Mouse (Mus musculus): ENCODE measurements around the gene Snrpe. TPM values are rescaled to one million over a fixed set of nuclear protein-coding genes. Genes with fewer than 3 reads are reported as not detected.

The Snrpe gene
- total RNA-seq (2021): 10 to 100 TPM; 69.7 to 75.6 TPM

DNA sequence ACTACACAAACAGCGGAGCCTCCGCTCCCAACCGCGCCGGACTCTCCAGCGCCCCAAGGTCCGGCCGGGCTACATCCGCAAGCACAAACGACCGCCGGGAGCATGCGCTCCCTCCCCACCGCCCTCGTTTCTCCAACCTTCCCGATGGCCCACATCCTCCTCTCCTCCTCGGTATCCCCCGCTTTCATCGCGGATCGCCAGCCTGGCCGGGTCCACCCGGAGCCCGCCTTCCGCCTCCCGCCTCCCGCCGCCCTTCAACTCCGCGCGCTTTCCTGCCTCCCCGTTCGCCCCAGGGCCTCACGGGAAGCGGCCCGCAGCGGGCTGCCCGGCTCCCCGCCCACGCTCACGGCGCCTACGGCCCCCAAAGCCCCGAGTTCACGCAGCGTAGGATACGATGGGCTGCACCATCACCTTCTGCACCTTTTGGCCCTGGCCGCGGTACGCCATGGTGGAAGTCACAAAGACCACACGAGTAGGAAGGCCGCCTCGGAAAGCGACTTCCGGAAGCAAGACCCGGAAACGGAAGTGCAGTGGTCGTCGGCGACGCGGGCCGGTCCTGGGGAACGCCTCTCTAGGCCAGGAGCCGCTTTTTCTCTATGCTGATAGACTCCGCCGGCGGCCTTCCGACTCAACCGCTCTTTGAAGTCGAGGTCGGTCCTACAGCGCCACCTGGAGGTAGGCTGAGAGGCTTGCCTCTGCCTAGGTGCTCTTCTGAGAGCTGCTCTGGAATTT, at the start of gene Snrpe:
Gene Snrpe (minus strand): TSS at position 521 of the 732 bp plus-strand sequence.
- intact Hi-C loops (cut with DNase I): loop anchor here (1.0 to 10.0 kb wide), 6 partner anchors 51 to 565 kb away; partner anchors contain the start of genes Gm38394, Pik3c2b and Zbed6
- DNase-seq (ENCODE audit: low spot score): peak; percentile 87

DNA sequence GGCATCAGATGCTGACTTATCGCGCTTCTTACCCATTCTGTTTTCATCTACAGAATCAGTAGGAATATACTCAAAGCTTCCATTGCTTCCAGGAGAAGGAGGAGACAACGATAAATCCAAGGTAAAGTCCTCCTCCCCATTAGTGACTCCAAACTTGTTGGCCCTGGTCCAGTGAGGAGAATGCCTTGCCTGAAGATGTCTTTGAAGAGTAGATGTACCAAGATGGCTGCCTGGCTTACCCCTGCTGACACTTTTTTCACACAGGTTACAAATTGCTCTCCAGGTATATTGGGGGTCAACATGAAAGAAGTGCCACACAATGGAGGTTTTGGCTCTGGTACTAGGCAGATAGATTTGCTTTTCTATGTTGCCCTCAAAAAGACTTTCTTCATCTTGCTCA, 48.8 kb upstream of the Snrpe start:
- intact Hi-C loops (cut with DNase I): no loop called here
- no peak for DNase-seq (ENCODE audit: low spot score)

DNA sequence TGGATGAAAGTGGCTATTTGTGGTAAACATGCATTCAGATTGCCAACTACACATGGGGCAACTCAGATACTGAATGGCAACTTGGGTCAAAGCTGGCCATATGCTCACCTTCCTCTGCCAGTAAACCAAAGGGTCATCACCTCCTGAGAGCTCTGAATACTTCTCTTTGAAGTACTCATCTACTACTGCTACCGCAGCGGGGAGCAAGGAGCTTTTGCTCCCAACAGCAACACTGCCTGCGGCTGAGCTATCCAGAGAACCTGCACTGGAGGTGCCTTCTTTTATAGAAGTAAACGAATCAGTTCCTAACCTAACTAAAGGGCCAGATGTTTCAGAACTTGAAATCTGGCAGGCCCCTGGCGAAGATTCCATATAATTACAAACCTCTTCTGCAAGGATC, 46.7 kb upstream of the Snrpe start:
- no peak for DNase-seq (ENCODE audit: low spot score)
- intact Hi-C loops (cut with DNase I): no loop called here

DNA sequence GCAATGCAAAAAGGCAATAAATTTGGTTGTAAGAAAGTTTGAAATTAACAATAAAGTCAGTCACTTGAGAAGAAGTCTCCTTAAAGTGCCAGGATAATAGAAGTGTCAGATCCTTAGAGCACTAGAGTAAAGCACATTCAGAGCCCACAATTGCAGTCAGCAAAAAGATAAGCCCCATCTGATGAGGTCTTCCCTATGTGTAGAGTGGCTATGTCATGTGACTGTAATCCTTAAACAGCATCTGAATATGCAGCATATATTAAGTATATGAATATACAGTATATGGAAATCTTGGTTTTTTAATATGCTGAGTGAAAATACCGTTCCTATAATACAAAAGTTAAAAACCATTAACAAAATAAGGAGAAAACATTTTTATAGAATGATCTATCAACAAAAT, 42.9 kb upstream of the Snrpe start:
- no peak for DNase-seq (ENCODE audit: low spot score)
- intact Hi-C loops (cut with DNase I): no loop called here

DNA sequence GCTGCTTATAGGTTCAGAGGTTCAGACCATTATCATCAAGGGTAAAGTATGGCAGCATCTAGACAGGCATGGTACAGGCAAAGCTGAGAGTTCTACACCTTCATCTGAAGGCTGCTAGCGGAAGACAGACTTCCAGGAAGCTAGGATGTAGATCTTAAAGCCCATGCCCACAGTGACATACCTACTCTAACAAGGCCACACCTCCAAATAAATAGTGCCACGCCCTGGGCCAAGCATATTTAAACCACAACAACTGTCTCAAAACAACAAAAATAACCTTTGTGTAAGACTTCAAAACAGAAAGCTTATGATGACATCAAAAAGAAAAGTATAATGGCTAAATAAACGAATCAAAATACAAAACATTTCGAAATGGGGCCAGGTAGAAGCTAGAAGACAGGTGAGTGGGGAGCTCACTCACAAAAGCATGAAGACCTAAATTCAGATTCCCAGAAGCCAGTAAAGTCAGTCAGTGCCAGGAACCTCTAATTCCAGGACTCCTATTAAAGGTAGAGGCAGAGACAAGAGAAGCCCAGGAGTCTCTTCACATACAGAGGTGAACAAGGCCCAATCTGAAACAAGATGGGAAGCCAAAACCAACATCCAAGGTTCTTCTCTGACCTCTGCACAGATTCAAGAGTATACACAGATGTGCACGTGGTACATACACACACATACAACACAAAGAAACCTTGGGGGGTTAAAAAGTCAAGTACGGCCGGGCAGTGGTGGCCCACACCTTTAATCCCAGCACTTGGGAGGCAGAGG, 40.4 kb upstream of the Snrpe start:
- no peak for DNase-seq (ENCODE audit: low spot score)
- intact Hi-C loops (cut with DNase I): no loop called here

DNA sequence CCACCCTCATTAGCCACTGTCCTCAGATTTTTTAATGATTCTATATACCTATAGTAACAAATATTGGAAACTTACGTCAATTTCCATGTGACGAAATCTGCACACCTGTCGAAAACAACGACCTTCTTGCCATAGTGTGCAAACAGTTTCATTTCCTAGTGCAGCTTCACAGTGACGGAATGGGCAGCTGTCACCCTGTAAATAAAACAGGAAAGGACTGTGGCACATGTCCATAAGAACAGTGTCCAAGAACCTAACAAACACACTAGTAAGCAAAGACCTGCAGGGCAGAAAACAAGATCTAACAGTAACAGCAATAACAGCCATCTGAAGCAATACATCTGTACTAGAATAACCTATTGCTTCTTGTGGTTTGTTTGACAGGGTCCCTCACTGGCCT, 35.6 kb upstream of the Snrpe start:
- DNase-seq (ENCODE audit: low spot score): no peak
- intact Hi-C loops (cut with DNase I): no loop called here

DNA sequence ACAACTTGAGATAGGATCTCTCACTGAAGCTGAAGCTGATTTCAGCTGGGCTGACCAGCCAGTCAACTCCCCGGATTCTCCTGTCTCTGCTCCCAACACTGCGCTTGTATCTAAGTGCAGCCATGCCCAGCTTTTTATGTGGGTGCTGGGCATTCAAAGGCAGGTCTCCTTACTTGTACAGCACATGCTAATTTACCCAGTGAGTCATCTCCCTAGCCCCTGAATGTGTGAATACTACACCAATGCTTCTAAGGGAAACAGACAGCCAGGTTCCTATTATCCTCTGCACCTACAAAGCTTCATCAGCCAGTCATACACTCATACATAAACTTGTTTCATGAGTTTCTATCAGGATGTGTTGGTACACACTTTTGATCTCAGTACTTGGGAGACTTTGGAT, 31.1 kb upstream of the Snrpe start:
- DNase-seq (ENCODE audit: low spot score): no peak
- intact Hi-C loops (cut with DNase I): no loop called here

DNA sequence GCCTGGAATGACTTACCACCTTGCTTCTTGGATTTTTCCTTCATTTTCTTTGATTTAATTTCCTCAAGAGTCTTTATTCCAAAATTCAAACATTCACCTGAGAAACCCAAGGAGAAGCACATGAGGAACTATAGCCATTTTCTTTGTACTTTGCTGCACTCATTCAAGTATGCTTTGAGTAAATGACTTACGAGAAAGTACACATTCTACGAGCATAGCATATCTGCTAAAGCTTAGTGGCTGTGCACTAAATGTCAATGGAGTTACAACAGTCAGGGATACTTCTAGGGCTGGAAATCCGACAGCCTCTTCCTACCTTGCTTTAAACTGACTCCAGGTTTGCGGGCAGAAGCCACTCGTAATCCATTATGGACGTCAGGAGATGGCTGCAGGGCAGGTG, 28.4 kb upstream of the Snrpe start:
- intact Hi-C loops (cut with DNase I): no loop called here

DNA sequence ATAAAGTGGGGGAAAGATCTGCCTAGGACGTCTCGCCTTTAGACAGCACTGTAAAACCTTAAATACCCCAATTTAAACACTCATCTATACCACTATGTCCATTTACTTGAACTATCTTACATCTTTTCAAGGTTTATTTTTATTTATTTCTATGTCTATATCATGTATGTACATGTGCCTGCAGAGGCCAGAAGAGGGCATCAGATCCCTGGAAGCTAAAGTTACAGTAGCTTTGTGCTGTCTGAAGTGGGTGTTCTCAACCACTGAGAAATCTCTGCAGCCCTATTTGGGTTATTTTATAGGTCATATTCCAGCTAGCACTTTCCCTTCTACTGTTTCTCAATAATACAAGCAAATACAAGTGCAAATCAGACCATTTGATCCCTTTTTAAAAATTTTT, 22.1 kb upstream of the Snrpe start:
- intact Hi-C loops (cut with DNase I): loop anchor here (5.0 kb wide), 1 partner anchor 265 kb away; no protein-coding TSS in a partner anchor
- DNase-seq (ENCODE audit: low spot score): no peak

More for the DNA sequence above, 28.4 kb upstream of the Snrpe start:
- DNase-seq (ENCODE audit: low spot score): no peak

DNA sequence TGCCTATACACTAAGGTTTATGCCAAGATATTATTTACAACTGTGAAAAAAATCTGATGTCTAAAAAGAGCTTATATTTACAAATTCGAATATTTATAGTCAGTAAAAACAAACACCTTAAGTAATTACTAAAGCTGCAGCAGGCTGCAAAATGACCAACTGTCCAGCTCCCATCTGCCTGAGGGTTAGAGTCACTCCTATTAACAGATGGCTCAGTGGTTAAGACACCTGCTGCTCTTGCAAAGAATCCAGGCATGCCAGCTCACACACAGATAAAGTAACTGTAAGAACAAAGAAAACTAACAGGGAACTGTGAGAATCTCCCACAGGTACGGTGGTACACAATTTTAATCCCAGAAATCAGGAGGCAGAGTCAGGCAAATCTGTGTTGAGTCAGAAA, 15.0 kb upstream of the Snrpe start:
- intact Hi-C loops (cut with DNase I): no loop called here
- no peak for DNase-seq (ENCODE audit: low spot score)

DNA sequence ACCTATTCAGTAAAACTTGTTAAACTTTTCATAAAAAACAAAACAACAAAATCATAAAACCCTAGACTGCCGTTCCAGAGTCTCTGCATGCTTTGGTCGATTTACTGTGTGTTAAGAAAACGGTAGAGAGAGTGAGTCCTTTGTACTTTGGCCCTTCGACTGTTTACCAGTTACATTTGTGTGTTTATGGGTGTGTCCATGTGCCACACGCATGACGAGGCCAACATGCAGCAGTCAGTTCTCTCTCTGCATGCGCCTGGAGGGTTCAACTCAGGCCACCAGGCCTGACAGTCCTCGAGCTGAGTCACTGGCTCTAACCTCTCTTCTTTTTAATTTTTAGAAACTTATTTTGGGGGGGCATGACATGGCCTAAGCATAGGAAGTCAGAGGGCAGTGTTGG, 8.2 kb upstream of the Snrpe start:
- intact Hi-C loops (cut with DNase I): loop anchor here (10.0 kb wide), 2 partner anchors 474 to 574 kb away; partner anchors contain the start of gene Pik3c2b
- no peak for DNase-seq (ENCODE audit: low spot score)

DNA sequence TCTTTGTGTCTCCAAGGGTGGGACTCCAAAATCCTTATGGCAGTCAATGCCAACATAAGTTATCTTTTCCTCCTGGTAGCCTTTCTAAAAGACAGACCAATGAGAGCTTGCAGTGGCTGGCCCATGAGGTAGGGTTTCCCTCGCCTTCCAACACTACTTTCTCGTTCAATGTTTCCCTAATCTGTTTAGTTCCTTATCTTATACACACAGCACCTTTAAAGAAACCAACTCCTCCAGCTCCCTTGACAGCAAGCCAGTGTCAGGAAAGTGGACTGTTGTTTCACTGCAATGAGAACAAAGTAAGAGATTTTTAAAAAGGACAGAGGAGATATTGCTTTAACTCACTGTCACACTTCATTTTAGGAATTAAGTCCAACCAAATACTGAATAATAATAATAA, 7.8 kb upstream of the Snrpe start:
- intact Hi-C loops (cut with DNase I): loop anchor here (10.0 kb wide), 2 partner anchors 473 to 573 kb away; partner anchors contain the start of gene Pik3c2b
- DNase-seq (ENCODE audit: low spot score): no peak

DNA sequence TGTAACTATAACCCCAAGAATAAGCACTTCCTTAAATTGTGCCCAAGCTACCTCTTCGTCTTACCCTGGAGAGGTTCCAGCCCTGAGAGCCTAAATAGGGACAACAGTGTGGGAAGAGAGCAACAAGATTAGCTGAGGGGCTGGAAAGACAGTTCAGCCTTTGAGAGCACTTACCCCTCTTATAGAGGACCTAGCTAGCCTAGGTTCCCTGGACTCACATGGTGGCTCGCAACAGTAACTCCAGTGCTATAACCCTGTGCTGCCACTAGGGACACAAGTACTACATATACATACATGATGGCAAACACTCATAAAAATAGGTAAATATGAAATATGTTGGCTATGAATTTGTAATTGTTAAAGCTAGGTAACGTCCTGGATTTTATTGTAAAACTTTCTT, 3.7 kb upstream of the Snrpe start:
- DNase-seq (ENCODE audit: low spot score): no peak
- intact Hi-C loops (cut with DNase I): loop anchor here (10.0 kb wide), 2 partner anchors 469 to 569 kb away; partner anchors contain the start of gene Pik3c2b

DNA sequence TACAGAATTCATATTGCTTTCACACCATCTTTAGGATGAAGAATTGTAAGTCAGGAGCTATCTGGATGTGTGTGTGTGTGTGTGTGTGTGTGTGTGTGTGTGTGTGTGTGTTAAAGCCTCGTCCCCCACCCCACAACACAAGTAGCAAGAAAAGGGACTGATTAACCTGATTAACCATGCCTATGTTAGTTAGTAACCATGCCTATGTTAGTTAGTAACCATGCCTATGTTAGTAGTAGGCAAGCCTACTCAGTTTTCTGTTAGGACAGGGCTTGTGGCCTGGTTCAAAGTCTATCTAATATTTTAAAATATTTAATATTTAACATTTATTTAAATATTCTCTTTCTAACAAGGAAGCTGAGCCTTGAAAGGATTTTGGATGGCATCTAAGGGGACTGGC, 1.3 kb upstream of the Snrpe start:
- intact Hi-C loops (cut with DNase I): loop anchor here (2.0 to 10.0 kb wide), 4 partner anchors 49 to 567 kb away; partner anchors contain the start of genes Gm38394, Pik3c2b and Zbed6
- DNase-seq (ENCODE audit: low spot score): no peak

DNA sequence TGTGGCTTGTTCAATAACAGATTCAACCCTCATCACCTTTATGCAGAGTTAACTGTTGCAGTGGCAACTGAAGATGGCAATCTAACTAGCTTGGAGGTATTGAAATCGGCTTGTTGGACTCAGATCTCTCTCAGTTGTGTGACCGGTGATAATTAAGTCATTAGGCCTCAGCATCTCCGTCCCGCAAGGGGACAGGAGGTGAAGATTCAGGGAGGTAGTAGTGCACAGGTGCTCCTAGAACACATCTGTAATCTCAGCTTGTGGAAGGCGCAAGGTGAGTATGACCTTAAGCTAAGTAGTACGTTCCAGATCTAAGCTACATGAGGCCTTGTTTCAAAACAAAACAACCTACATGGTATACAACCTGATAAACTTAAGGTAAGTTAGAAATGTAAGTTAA, 510 bp upstream of the Snrpe start:
- intact Hi-C loops (cut with DNase I): loop anchor here (1.0 to 10.0 kb wide), 6 partner anchors 50 to 566 kb away; partner anchors contain the start of genes Gm38394, Pik3c2b and Zbed6
- DNase-seq (ENCODE audit: low spot score): no peak

DNA sequence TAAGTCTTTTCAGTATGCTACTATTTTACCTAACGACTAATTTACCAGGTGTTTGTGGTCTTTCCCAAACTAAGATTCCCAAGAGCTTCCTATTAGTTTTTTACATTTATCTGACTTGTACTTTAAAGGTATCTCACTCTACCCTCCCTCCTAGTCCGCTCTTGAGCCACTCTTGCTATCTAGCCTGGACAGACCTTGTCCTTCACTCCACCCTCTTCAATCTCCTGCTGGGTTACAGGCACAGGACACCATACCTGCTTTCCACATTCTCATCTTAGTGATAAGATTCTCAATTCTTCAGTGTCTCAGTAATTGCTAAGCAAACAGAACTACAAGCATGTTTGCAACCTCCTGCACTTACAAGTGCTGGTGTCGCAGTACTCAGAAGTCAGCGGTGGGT, 6.9 kb downstream of the Snrpe start:
- DNase-seq (ENCODE audit: low spot score): no peak
- intact Hi-C loops (cut with DNase I): no loop called here

DNA sequence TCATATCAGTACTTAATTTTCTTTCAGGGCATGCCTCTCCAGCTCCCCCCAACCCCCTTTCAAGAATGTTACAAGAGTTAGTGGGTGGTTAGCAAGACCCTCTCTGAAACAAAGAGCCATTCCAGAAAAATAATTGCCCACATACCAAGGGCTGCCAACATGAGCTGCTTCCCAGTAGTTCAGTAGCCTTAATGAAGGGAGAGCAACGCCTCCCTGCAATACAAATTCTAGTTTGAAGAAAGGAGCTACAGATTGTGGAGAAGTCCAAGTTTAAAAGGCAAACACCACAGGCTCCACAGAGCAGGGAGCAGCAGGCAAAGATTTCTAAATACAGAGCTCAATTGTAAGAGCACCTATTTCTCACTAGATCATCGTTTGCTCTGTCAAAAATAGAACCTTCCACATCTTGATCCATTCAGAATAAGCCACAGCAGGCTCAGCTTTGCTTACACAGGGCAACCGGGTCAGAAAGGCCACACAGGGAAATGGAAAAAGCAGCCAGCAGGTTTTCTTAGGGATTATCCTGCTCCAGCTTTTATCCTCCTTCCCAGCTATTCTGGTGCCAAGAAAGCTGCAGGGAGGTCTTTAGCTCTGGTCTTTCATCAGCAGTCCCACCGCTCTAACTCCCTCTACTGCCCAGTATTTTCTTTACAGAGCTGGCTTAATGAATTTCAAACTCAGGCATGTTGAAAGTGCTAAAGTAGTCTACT, 13.6 kb downstream of the Snrpe start:
- intact Hi-C loops (cut with DNase I): no loop called here
- DNase-seq (ENCODE audit: low spot score): no peak

DNA sequence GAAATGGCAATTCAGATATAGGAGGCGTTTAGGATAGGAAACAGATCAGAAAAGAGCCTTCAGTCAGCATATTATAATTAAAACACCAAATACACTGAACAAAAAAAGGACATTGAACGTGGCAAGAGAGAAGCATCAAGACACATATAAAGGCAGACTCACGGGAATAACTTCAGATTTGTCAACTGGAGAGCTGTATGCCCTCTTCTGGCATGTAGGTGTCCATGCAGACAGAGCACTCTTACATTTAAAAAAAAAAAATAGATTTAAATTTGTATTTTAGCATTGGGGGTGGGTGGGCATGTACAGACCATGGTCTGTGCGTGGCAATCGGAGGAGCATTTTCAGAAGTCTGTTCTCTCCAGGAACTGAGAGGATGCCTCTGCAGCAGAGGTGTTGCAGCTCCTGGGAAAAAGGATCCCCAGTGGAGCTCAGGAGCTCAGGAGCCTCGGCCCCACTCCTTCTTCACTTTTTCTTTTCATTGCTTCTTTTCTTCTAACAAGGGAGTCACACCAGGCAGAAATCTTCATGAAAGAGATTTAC, 24.0 kb downstream of the Snrpe start:
- intact Hi-C loops (cut with DNase I): loop anchor here (2.0 to 5.0 kb wide), 2 partner anchors 84 to 203 kb away; no protein-coding TSS in a partner anchor
- DNase-seq (ENCODE audit: low spot score): no peak

DNA sequence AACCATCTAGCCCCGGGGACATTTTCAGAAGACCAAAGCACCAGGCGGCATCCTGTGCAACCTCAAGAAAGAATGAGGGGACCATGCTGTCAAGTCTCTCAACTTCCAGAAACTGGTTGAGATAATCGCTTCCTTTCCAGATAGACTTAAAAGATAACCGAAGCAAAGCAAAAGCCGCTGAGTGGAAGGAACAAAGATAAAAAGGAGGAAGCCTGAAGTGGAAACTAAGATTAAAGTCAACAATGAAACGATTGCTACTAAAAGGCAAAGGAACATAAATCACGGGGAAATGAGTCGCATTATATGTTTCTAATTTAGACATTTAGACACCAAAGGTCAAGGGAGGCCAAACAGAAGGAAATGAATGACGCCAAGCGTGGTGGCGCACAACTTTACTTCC, 38.8 kb downstream of the Snrpe start:
- intact Hi-C loops (cut with DNase I): no loop called here
- DNase-seq (ENCODE audit: low spot score): no peak

All from heart, postnatal 25 days (tissue).